Mouse (Mus musculus) hindbrain, embryonic 14.5 days (tissue): ENCODE results near the gene Zmym1. TPM values are rescaled to one million over a fixed set of nuclear protein-coding genes. Genes with fewer than 3 reads are reported as not detected.
A peak's percentile ranks its signal among the peaks of the same experiment; 100 is the strongest.

Experiments used
- ATAC-seq: fragments of 200-750 bp; cut with Nextera tagmentation; 2 replicates; pipeline ENCODE4 v1.8.0; 2017; ENCODE audit warnings: moderate number of reproducible peaks, mild to moderate bottlenecking, moderate TSS enrichment, moderate library complexity; ENCODE audit not compliant: low FRiP score
- DNase-seq: peaks from one replicate; pipeline ENCODE4 v3.0.0-alpha.2; 2015; ENCODE audit warnings: low spot score
- H3K27ac ChIP-seq: fragments of 300-500 bp; sonication (generic); 2 replicates; pipeline ENCODE4 v1.5.1; 2014; ENCODE audit warnings: mild to moderate bottlenecking, moderate library complexity
- H3K27me3 ChIP-seq: fragments of 300-500 bp; sonication (generic); 2 replicates; pipeline ENCODE4 v1.6.1; 2014; ENCODE audit warnings: mild to moderate bottlenecking, low read length, mixed read lengths; ENCODE audit not compliant: control insufficient read depth, insufficient read depth
- H3K36me3 ChIP-seq: fragments of 300-500 bp; sonication (generic); replicated peaks from 2 replicates; pipeline ENCODE4 v1.6.1; 2014; ENCODE audit not compliant: control insufficient read depth, insufficient read depth
- H3K4me1 ChIP-seq: fragments of 300-500 bp; sonication (generic); replicated peaks from 2 replicates; pipeline ENCODE4 v1.6.1; 2014; ENCODE audit warnings: antibody characterized with exemption, low read length, mixed read lengths; ENCODE audit not compliant: control insufficient read depth, insufficient read depth
- H3K4me2 ChIP-seq: fragments of 300-500 bp; sonication (generic); replicated peaks from 2 replicates; pipeline ENCODE4 v1.6.1; 2014; ENCODE audit warnings: mild to moderate bottlenecking, moderate library complexity
- H3K4me3 ChIP-seq: fragments of 300-500 bp; sonication (generic); replicated peaks from 2 replicates; pipeline ENCODE4 v1.5.1; 2014; ENCODE audit warnings: mild to moderate bottlenecking, low read length
- H3K9ac ChIP-seq: fragments of 300-500 bp; sonication (generic); 2 replicates; pipeline ENCODE4 v1.6.1; 2014
- H3K9me3 ChIP-seq: fragments of 300-500 bp; sonication (generic); 2 replicates; pipeline ENCODE4 v1.6.1; 2016; ENCODE audit warnings: low read length; ENCODE audit not compliant: control insufficient read depth
- WGBS: fragments of 180-500 bp; shearing (Covaris S2); extraction: QIAGEN DNeasy Blood & Tissue Kit; methylation state at CpG from one replicate; pipeline ENCODE4 v1.1.7; 2014; 5-methylcytosine and 5-hydroxymethylcytosine counted together
- polyA plus RNA-seq: library from polyadenylated mRNA; unstranded; fragments of >200 nt; fragmentation: Nextera tagmentation; extraction: Ambion mirVana; gene quantifications from 2 replicates; pipeline ENCODE4 v1.2.1, GENCODE M21; 2014

The Zmym1 gene
- polyA plus RNA-seq, 1 experiment from 2014 or later, result 31.6 TPM

GRCm38 (mm10) chr4:127076875-127077548 lies 16.1 kb upstream of the Zmym1 start, which contains the start of gene Zmym6:
Gene Zmym6 (plus strand): TSS chr4:127077383.
- WGBS, result under 1% methylated on average over 46 of the region's 46 CpGs
- peak within 1 kb of the TSS; percentile 64 for H3K4me2 ChIP-seq
- peak within 1 kb of the TSS; percentile 48 for H3K4me3 ChIP-seq
- peak within 1 kb of the TSS; percentile 96 for H3K27ac ChIP-seq
- H3K9me3 ChIP-seq, result no peaks in the 10 kb centered on the region
- H3K9ac ChIP-seq, result peak within 1 kb of the TSS; percentile 63
- peak; percentile 96 for DNase-seq
- H3K36me3 ChIP-seq, result no peaks in the 10 kb centered on the region
- no peaks in the 10 kb centered on the region for H3K27me3 ChIP-seq
- peak; percentile 98 for ATAC-seq
- H3K4me1 ChIP-seq, result peaks cover 15% of the 10 kb centered on the region

- 62% methylated on average over 1 of the region's 1 CpGs for WGBS
- no peaks in the 10 kb centered on the region for H3K27me3 ChIP-seq
- peaks cover 15% of the 10 kb centered on the region for H3K4me1 ChIP-seq
- H3K9ac ChIP-seq, result no peak overlapping the region
- H3K36me3 ChIP-seq, result no peaks in the 10 kb centered on the region
- no peak overlapping the region for H3K4me3 ChIP-seq
- H3K9me3 ChIP-seq, result no peaks in the 10 kb centered on the region
- DNase-seq (no peak), ATAC-seq (no peak)
- H3K27ac ChIP-seq, result no peak overlapping the region
- no peak overlapping the region for H3K4me2 ChIP-seq
These were observed 14.0 kb upstream of the Zmym1 start for GRCm38 (mm10) chr4:127074915-127075314.

GRCm38 (mm10) chr4:127064051-127064450 lies 3.1 kb upstream of the Zmym1 start:
- H3K4me3 ChIP-seq, result no peak overlapping the region
- H3K4me2 ChIP-seq, result no peak overlapping the region
- WGBS, result 40% methylated on average over 1 of the region's 1 CpGs
- no peaks in the 10 kb centered on the region for H3K9me3 ChIP-seq
- no peak overlapping the region for H3K27ac ChIP-seq
- no peaks in the 10 kb centered on the region for H3K36me3 ChIP-seq
- peaks cover 6% of the 10 kb centered on the region for H3K4me1 ChIP-seq
- no peaks in the 10 kb centered on the region for H3K27me3 ChIP-seq
- DNase-seq (no peak), ATAC-seq (no peak)
- H3K9ac ChIP-seq, result no peak overlapping the region

- Histone ChIP-seq H3K4me1 (no peaks in the 10 kb centered on the region), H3K4me2 (no peak overlapping the region), H3K4me3 (no peak overlapping the region), H3K9ac (no peak overlapping the region), H3K27ac (no peak overlapping the region), H3K36me3 (peaks cover 68% of the 10 kb centered on the region), H3K9me3 (no peaks in the 10 kb centered on the region), H3K27me3 (no peaks in the 10 kb centered on the region)
- DNase-seq, result no peak
- no peak for ATAC-seq
- 85% methylated on average over 7 of the region's 7 CpGs for WGBS
These were observed 6.3 kb downstream of the Zmym1 start for GRCm38 (mm10) chr4:127054522-127055198.

DNA sequence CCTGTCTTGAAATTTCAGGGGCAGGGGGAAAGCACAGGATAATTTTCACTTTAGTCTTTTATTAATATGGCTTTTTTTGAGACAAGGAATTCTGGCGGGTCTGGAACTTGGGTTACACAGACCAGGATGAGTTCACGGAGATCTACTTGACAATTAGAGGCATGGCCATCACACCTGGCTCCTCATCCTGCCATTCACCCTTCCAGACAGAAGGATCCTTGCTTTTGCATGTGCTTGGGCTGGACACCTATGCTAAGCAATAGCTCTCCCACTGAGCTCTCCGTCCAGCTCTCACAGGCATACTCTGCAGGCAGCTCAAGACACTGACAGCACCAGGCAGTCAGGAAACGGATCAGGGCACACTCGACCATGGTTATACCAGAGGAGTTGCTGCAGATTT lies 7.9 kb downstream of the Zmym1 start:
- no peak overlapping the region for H3K4me3 ChIP-seq
- H3K36me3 ChIP-seq, result peaks cover 75% of the 10 kb centered on the region
- H3K9me3 ChIP-seq, result no peaks in the 10 kb centered on the region
- H3K27ac ChIP-seq, result no peak overlapping the region
- H3K27me3 ChIP-seq, result no peaks in the 10 kb centered on the region
- 95% methylated on average over 5 of the region's 5 CpGs for WGBS
- H3K9ac ChIP-seq, result no peak overlapping the region
- ATAC-seq (no peak), DNase-seq (no peak)
- H3K4me1 ChIP-seq, result no peaks in the 10 kb centered on the region
- no peak overlapping the region for H3K4me2 ChIP-seq

- Histone ChIP-seq H3K4me1 (no peaks in the 10 kb centered on the region), H3K27ac (no peak overlapping the region), H3K36me3 (peaks cover 80% of the 10 kb centered on the region), H3K4me2 (no peak overlapping the region), H3K9ac (no peak overlapping the region), H3K4me3 (no peak overlapping the region), H3K9me3 (no peaks in the 10 kb centered on the region), H3K27me3 (no peaks in the 10 kb centered on the region)
- whole genome bisulfite sequencing, result 91% methylated on average over 8 of the region's 8 CpGs
- ATAC-seq, result no peak
- no peak for DNase-seq
These were observed 9.8 kb downstream of the Zmym1 start for GRCm38 (mm10) chr4:127051121-127051520.

GRCm38 (mm10) chr4:127043540-127043939 lies 17.4 kb downstream of the Zmym1 start:
- no peak overlapping the region for H3K27ac ChIP-seq
- DNase-seq, result no peak
- no peak overlapping the region for H3K9ac ChIP-seq
- WGBS, result 86% methylated on average over 4 of the region's 4 CpGs
- H3K4me3 ChIP-seq, result no peak overlapping the region
- no peaks in the 10 kb centered on the region for H3K9me3 ChIP-seq
- H3K4me2 ChIP-seq, result no peak overlapping the region
- H3K27me3 ChIP-seq, result no peaks in the 10 kb centered on the region
- H3K4me1 ChIP-seq, result no peaks in the 10 kb centered on the region
- peaks cover 97% of the 10 kb centered on the region for H3K36me3 ChIP-seq
- ATAC-seq, result no peak

- H3K36me3 ChIP-seq, result peaks cover 97% of the 10 kb centered on the region
- H3K9me3 ChIP-seq, result no peaks in the 10 kb centered on the region
- no peaks in the 10 kb centered on the region for H3K4me1 ChIP-seq
- H3K4me2 ChIP-seq, result no peak overlapping the region
- peak overlapping the region; percentile 20; the same call in 1 of the 2 replicates for H3K27ac ChIP-seq
- no peak overlapping the region for H3K9ac ChIP-seq
- DNase-seq (no peak), ATAC-seq (0 out of 2 replicates have a peak, but pooled peaks have one; percentile 32)
- H3K4me3 ChIP-seq, result no peak overlapping the region
- WGBS, result 75% methylated on average over 3 of the region's 3 CpGs
- no peaks in the 10 kb centered on the region for H3K27me3 ChIP-seq
These were observed 21.0 kb downstream of the Zmym1 start for GRCm38 (mm10) chr4:127039871-127040483.

GRCm38 (mm10) chr4:127038828-127039349 lies 22.1 kb downstream of the Zmym1 start:
- WGBS, result 89% methylated on average over 3 of the region's 3 CpGs
- no peaks in the 10 kb centered on the region for H3K27me3 ChIP-seq

More at GRCm38 (mm10) chr4:127038828-127039349, 22.1 kb downstream of the Zmym1 start:
- H3K9me3 ChIP-seq, result no peaks in the 10 kb centered on the region
- no peak overlapping the region for H3K9ac ChIP-seq
- ATAC-seq (no peak), DNase-seq (no peak)
- no peak overlapping the region for H3K4me3 ChIP-seq
- H3K27ac ChIP-seq, result no peak overlapping the region
- no peaks in the 10 kb centered on the region for H3K4me1 ChIP-seq
- no peak overlapping the region for H3K4me2 ChIP-seq
- peaks cover 97% of the 10 kb centered on the region for H3K36me3 ChIP-seq
